Mouse (Mus musculus) limb, embryonic 14.5 days (tissue): ENCODE data around the gene Sacm1l. TPM values are rescaled to one million over a fixed set of nuclear protein-coding genes. Genes with fewer than 3 reads are reported as not detected.

Experiments used
- ATAC-seq: fragments of 200-750 bp; cut with Nextera tagmentation; 2 replicates; pipeline ENCODE4 v1.8.0; 2017; ENCODE audit warnings: low read depth, moderate number of reproducible peaks, moderate TSS enrichment; ENCODE audit not compliant: low FRiP score
- DNase-seq: peaks from one replicate; pipeline ENCODE4 v3.0.0-alpha.2; 2015; ENCODE audit warnings: low spot score
- H3K27ac ChIP-seq: fragments of 300-500 bp; sonication (generic); replicated peaks from 2 replicates; pipeline ENCODE4 v1.5.1; 2014; ENCODE audit warnings: low read depth, mild to moderate bottlenecking, low read length, moderate library complexity, mixed read lengths
- H3K27me3 ChIP-seq: fragments of 300-500 bp; sonication (generic); 2 replicates; pipeline ENCODE4 v1.6.1; 2014; ENCODE audit warnings: low read length, mixed read lengths; ENCODE audit not compliant: control insufficient read depth, insufficient read depth
- H3K36me3 ChIP-seq: fragments of 300-500 bp; sonication (generic); 2 replicates; pipeline ENCODE4 v1.6.1; 2014; ENCODE audit warnings: mild to moderate bottlenecking, low read length, moderate library complexity, mixed read lengths; ENCODE audit not compliant: control insufficient read depth, insufficient read depth
- H3K4me1 ChIP-seq: fragments of 300-500 bp; sonication (generic); 2 replicates; pipeline ENCODE4 v1.6.1; 2014; ENCODE audit warnings: antibody characterized with exemption, low read length, mixed read lengths; ENCODE audit not compliant: control insufficient read depth, insufficient read depth
- H3K4me2 ChIP-seq: fragments of 300-500 bp; sonication (generic); replicated peaks from 2 replicates; pipeline ENCODE4 v1.6.1; 2014; ENCODE audit warnings: low read depth, mild to moderate bottlenecking, low read length, moderate library complexity; ENCODE audit not compliant: severe bottlenecking
- H3K4me3 ChIP-seq: fragments of 300-500 bp; sonication (generic); replicated peaks from 2 replicates; pipeline ENCODE4 v1.5.1; 2014; ENCODE audit warnings: low read length
- H3K9ac ChIP-seq: fragments of 300-500 bp; sonication (generic); 2 replicates; pipeline ENCODE4 v1.6.1; 2014; ENCODE audit warnings: mild to moderate bottlenecking, low read depth, low read length, moderate library complexity; ENCODE audit not compliant: severe bottlenecking
- H3K9me3 ChIP-seq: fragments of 300-500 bp; sonication (generic); 2 replicates; pipeline ENCODE4 v1.6.1; 2016; ENCODE audit warnings: low read length; ENCODE audit not compliant: control insufficient read depth
- POLR2A ChIP-seq: fragments of 200-500 bp; IDR thresholded peaks from 2 replicates; pipeline ENCODE4 v1.8.0; 2012; ENCODE audit warnings: inconsistent platforms, mild to moderate bottlenecking, moderate library complexity, borderline replicate concordance; ENCODE audit not compliant: insufficient read depth, insufficient read length; ENCODE audit errors: extremely low read depth
- WGBS: fragments of 180-500 bp; shearing (Covaris S2); extraction: QIAGEN DNeasy Blood & Tissue Kit; methylation state at CpG from one replicate; pipeline ENCODE4 v1.1.7; 2014; 5-methylcytosine and 5-hydroxymethylcytosine counted together
- polyA plus RNA-seq, 2 experiments: library from polyadenylated mRNA; depleted of rRNA in 1 of 2; stranded (reverse) in 1 of 2; unstranded in 1 of 2; fragments of >200 nt; fragmentation: Nextera tagmentation in 1 of 2; extraction: Ambion mirVana in 1 of 2; gene quantifications; 2 replicates each; pipeline versions ENCODE4 v1.2.1 to v1.2.3; 2012 to 2014

Sacm1l gene
- polyA plus RNA-seq, 2 experiments: 25.2 to 50.2 TPM

GRCm38 (mm10) chr9:123601529-123601928, 72.0 kb downstream of the Sacm1l start:
- WGBS: 84% methylated on average over 1 of the region's 1 CpGs
- Histone ChIP-seq H3K9ac (no peak overlapping the region), H3K9me3 (no peaks in the 10 kb centered on the region), H3K27me3 (no peaks in the 10 kb centered on the region), H3K4me2 (no peak overlapping the region), H3K27ac (no peak overlapping the region), H3K36me3 (no peaks in the 10 kb centered on the region), H3K4me3 (no peak overlapping the region), H3K4me1 (no peaks in the 10 kb centered on the region)
- DNase-seq (no peak), ATAC-seq (no peak)
- TF ChIP-seq POLR2A: no peak

- H3K4me2 ChIP-seq: no peak overlapping the region
- no peaks in the 10 kb centered on the region for H3K27me3 ChIP-seq
- no peak for ATAC-seq
- no peak overlapping the region for H3K27ac ChIP-seq
- no peak for TF ChIP-seq POLR2A
- H3K4me3 ChIP-seq: no peak overlapping the region
- H3K9ac ChIP-seq: no peak overlapping the region
- no peaks in the 10 kb centered on the region for H3K4me1 ChIP-seq
- H3K36me3 ChIP-seq: no peaks in the 10 kb centered on the region
- H3K9me3 ChIP-seq: no peaks in the 10 kb centered on the region
- no peak for DNase-seq
- 76% methylated on average over 5 of the region's 5 CpGs for WGBS
Measured at GRCm38 (mm10) chr9:123620311-123621098, 90.9 kb downstream of the Sacm1l start.

DNA sequence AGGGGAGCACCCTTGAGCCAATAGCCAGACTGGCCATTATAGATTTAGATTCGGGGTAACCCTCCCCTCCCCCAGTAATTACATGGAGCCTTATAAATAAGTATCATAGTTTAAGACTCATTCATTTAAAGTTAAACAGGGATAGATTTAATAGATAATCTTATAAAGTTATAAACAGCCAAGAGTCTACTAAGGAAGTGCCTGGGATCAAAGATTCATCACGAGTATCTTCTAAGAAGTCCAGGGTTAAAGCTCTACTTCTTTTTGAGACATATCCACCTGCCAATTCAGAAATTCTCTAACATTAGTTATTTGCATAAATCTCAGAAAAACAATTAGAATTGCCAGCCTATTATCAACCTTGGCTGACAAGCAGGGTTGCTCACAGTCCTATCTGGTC, 95.2 kb downstream of the Sacm1l start:
- Histone ChIP-seq H3K9ac (no peak overlapping the region), H3K4me1 (no peaks in the 10 kb centered on the region), H3K27ac (no peak overlapping the region), H3K9me3 (no peaks in the 10 kb centered on the region), H3K4me3 (no peak overlapping the region), H3K27me3 (no peaks in the 10 kb centered on the region), H3K36me3 (no peaks in the 10 kb centered on the region), H3K4me2 (no peak overlapping the region)
- no peak for ATAC-seq
- WGBS: 84% methylated on average over 2 of the region's 2 CpGs
- no peak for DNase-seq
- no peak for TF ChIP-seq POLR2A

GRCm38 (mm10) chr9:123625821-123626220, 96.3 kb downstream of the Sacm1l start:
- no peak for ATAC-seq
- DNase-seq: no peak
- no peak overlapping the region for H3K27ac ChIP-seq
- TF ChIP-seq POLR2A: no peak
- 90% methylated on average over 11 of the region's 11 CpGs for WGBS
- H3K9ac ChIP-seq: no peak overlapping the region
- no peaks in the 10 kb centered on the region for H3K36me3 ChIP-seq
- H3K4me1 ChIP-seq: no peaks in the 10 kb centered on the region
- no peak overlapping the region for H3K4me3 ChIP-seq
- H3K9me3 ChIP-seq: no peaks in the 10 kb centered on the region
- H3K4me2 ChIP-seq: no peak overlapping the region
- no peaks in the 10 kb centered on the region for H3K27me3 ChIP-seq

GRCm38 (mm10) chr9:123631666-123632065, 102.1 kb downstream of the Sacm1l start:
- Histone ChIP-seq H3K27ac (no peak overlapping the region), H3K36me3 (no peaks in the 10 kb centered on the region), H3K4me1 (no peaks in the 10 kb centered on the region), H3K4me2 (no peak overlapping the region), H3K9me3 (no peaks in the 10 kb centered on the region), H3K4me3 (no peak overlapping the region), H3K9ac (no peak overlapping the region), H3K27me3 (no peaks in the 10 kb centered on the region)
- no peak for TF ChIP-seq POLR2A
- 88% methylated on average over 3 of the region's 3 CpGs for WGBS
- DNase-seq: no peak
- no peak for ATAC-seq
